Mouse (Mus musculus) olfactory bulb, adult 2 months (tissue): ENCODE results near the gene Olfr1378. TPM values are rescaled to one million over a fixed set of nuclear protein-coding genes. Genes with fewer than 3 reads are reported as not detected.

Experiments
- H3K27ac ChIP-seq: fragments of 200-500 bp; 2 replicates; pipeline ENCODE4 v1.5.1; 2012; ENCODE audit warnings: low read depth, low read length; ENCODE audit not compliant: insufficient read depth
- H3K4me1 ChIP-seq: fragments of 200-500 bp; 2 replicates; pipeline ENCODE4 v1.6.1; 2012; ENCODE audit warnings: low read length; ENCODE audit not compliant: control insufficient read depth, insufficient read depth
- H3K4me3 ChIP-seq: fragments of 200-500 bp; 2 replicates; pipeline ENCODE4 v1.5.1; 2012; ENCODE audit warnings: mild to moderate bottlenecking, low read depth, low read length, moderate library complexity; ENCODE audit not compliant: insufficient read depth
- CTCF ChIP-seq: fragments of 200-500 bp; IDR thresholded peaks from 2 replicates; pipeline ENCODE4 v1.5.1; 2012; ENCODE audit warnings: low read depth, mild to moderate bottlenecking, low read length, moderate library complexity; ENCODE audit not compliant: insufficient read depth
- POLR2A ChIP-seq: fragments of 200-500 bp; IDR thresholded peaks from 2 replicates; pipeline ENCODE4 v1.6.1; 2012; ENCODE audit warnings: mild to moderate bottlenecking, low read depth, low read length, moderate library complexity; ENCODE audit not compliant: insufficient read depth
- WGBS: fragments of 180-500 bp; shearing (Covaris S2); methylation state at CpG from one replicate; pipeline ENCODE4 v1.1.7; 2018; 5-methylcytosine and 5-hydroxymethylcytosine counted together
- polyA plus RNA-seq: library from polyadenylated mRNA; stranded (reverse); fragments of >200 nt; gene quantifications from 2 replicates; pipeline ENCODE4 v1.2.4, GENCODE M21; 2012; ENCODE audit warnings: low replicate concordance; ENCODE audit not compliant: missing spikeins, insufficient read depth, insufficient read length

The Olfr1378 gene
- polyA plus RNA-seq, 1 experiment: not detected

GRCm38 (mm10) chr11:50952290-50952689 lies 14.0 kb upstream of the Olfr1378 start:
- Histone ChIP-seq H3K4me1 (peaks cover 11% of the 10 kb centered on the region), H3K4me3 (no peak overlapping the region), H3K27ac (no peak overlapping the region)
- WGBS: 51% methylated on average over 14 of the region's 14 CpGs
- TF ChIP-seq CTCF (no peak), POLR2A (no peak)

- 72% methylated on average over 6 of the region's 6 CpGs for whole genome bisulfite sequencing
- peaks cover 11% of the 10 kb centered on the region for H3K4me1 ChIP-seq
- TF ChIP-seq POLR2A: no peak
- no peak for TF ChIP-seq CTCF
These were observed 12.7 kb upstream of the Olfr1378 start, which contains the start of gene Prop1 for GRCm38 (mm10) chr11:50953665-50954064. Prop1 (minus strand) TSS chr11:50953765.

GRCm38 (mm10) chr11:50964886-50965285 lies 1.4 kb upstream of the Olfr1378 start:
- Histone ChIP-seq H3K4me3 (no peak overlapping the region), H3K27ac (no peak overlapping the region), H3K4me1 (no peaks in the 10 kb centered on the region)
- no peak for TF ChIP-seq POLR2A
- TF ChIP-seq CTCF: no peak
- 88% methylated on average over 2 of the region's 2 CpGs for WGBS

More at GRCm38 (mm10) chr11:50953665-50954064, 12.7 kb upstream of the Olfr1378 start, which contains the start of gene Prop1:
- Histone ChIP-seq H3K27ac (no peak within 1 kb of the TSS), H3K4me3 (no peak within 1 kb of the TSS)

- Histone ChIP-seq H3K4me1 (no peaks in the 10 kb centered on the region), H3K27ac (no peak overlapping the region), H3K4me3 (no peak overlapping the region)
- 72% methylated on average over 4 of the region's 4 CpGs for WGBS
- TF ChIP-seq CTCF (no peak), POLR2A (no peak)
These were observed 10.9 kb downstream of the Olfr1378 start for GRCm38 (mm10) chr11:50977216-50977615.

- WGBS: 54% methylated on average over 5 of the region's 5 CpGs
- TF ChIP-seq CTCF (no peak), POLR2A (no peak)
- no peaks in the 10 kb centered on the region for H3K4me1 ChIP-seq
- no peak within 1 kb of the TSS for H3K27ac ChIP-seq
- H3K4me3 ChIP-seq: no peak within 1 kb of the TSS
These were observed 15.3 kb downstream of the Olfr1378 start, which contains the start of gene Olfr1377 for GRCm38 (mm10) chr11:50981667-50982066. Olfr1377 (plus strand) TSS chr11:50981967.

- WGBS: 76% methylated on average over 5 of the region's 5 CpGs
- TF ChIP-seq POLR2A: no peak
- no peak for TF ChIP-seq CTCF
- no peak within 1 kb of the TSS for H3K4me3 ChIP-seq
- H3K27ac ChIP-seq: no peak within 1 kb of the TSS
- H3K4me1 ChIP-seq: no peaks in the 10 kb centered on the region
These were observed 37.0 kb downstream of the Olfr1378 start, which contains the start of gene Olfr51 for GRCm38 (mm10) chr11:51003296-51003695. Olfr51 (plus strand) TSS chr11:51003596.

- Histone ChIP-seq H3K27ac (no peak overlapping the region), H3K4me1 (no peaks in the 10 kb centered on the region), H3K4me3 (no peak overlapping the region)
- 37% methylated on average over 5 of the region's 5 CpGs for WGBS
- TF ChIP-seq CTCF: no peak
- TF ChIP-seq POLR2A: no peak
These were observed 45.5 kb downstream of the Olfr1378 start for GRCm38 (mm10) chr11:51011821-51012220.

GRCm38 (mm10) chr11:51013936-51014335 lies 47.6 kb downstream of the Olfr1378 start, which contains the start of gene Olfr54:
Olfr54 (plus strand) TSS chr11:51014236.
- Histone ChIP-seq H3K4me3 (no peak within 1 kb of the TSS), H3K27ac (no peak within 1 kb of the TSS), H3K4me1 (no peaks in the 10 kb centered on the region)
- TF ChIP-seq POLR2A (no peak), CTCF (no peak)
- 56% methylated on average over 1 of the region's 1 CpGs for WGBS

- Histone ChIP-seq H3K4me3 (no peak overlapping the region), H3K27ac (no peak overlapping the region), H3K4me1 (no peaks in the 10 kb centered on the region)
- TF ChIP-seq CTCF (no peak), POLR2A (no peak)
- whole genome bisulfite sequencing: 57% methylated on average over 2 of the region's 2 CpGs
These were observed 50.0 kb downstream of the Olfr1378 start for GRCm38 (mm10) chr11:51016341-51016740.

Other genes starting within 250 kb of the Olfr1378 start
- not detected in 2 replicates for gene Zfp354c, start 138.8 kb upstream of the Olfr1378 start, polyA plus RNA-seq
- gene Zfp879, start 125.0 kb upstream of the Olfr1378 start, polyA plus RNA-seq: not detected in 2 replicates
- gene Grm6, start 115.8 kb upstream of the Olfr1378 start, polyA plus RNA-seq: not detected in 2 replicates
- gene Zfp454, start 78.9 kb upstream of the Olfr1378 start, polyA plus RNA-seq: not detected in 2 replicates
- gene Zfp2, start 50.4 kb upstream of the Olfr1378 start, polyA plus RNA-seq: not detected in 2 replicates
- gene Zfp354b, start 34.9 kb upstream of the Olfr1378 start, polyA plus RNA-seq: not detected in 2 replicates
- not detected in 2 replicates for gene 4933414I15Rik, start 22.8 kb upstream of the Olfr1378 start, polyA plus RNA-seq
- gene Prop1, start 12.8 kb upstream of the Olfr1378 start, polyA plus RNA-seq: not detected in 2 replicates
- gene Olfr1377, start 15.4 kb downstream of the Olfr1378 start, polyA plus RNA-seq: not detected in 2 replicates
- gene Olfr51, start 37.1 kb downstream of the Olfr1378 start, polyA plus RNA-seq: not detected in 2 replicates
- gene Olfr54, start 47.7 kb downstream of the Olfr1378 start, polyA plus RNA-seq: not detected in 2 replicates
- gene Olfr1375, start 81.6 kb downstream of the Olfr1378 start, polyA plus RNA-seq: not detected in 2 replicates
- gene Zfp354a, start 92.7 kb downstream of the Olfr1378 start, polyA plus RNA-seq: not detected in 2 replicates